Mouse (Mus musculus): ENCODE results near the gene Xylb. TPM values are rescaled to one million over a fixed set of nuclear protein-coding genes. Genes with fewer than 3 reads are reported as not detected.
"Not testable (repeated sequence)": the region's sequence is repeated elsewhere in the genome, so short reads cannot be mapped to it uniquely, and the experiment has no call there.

Gene Xylb
- polyA plus RNA-seq, 1 experiment from 2014 or later: 2.8 TPM

DNA sequence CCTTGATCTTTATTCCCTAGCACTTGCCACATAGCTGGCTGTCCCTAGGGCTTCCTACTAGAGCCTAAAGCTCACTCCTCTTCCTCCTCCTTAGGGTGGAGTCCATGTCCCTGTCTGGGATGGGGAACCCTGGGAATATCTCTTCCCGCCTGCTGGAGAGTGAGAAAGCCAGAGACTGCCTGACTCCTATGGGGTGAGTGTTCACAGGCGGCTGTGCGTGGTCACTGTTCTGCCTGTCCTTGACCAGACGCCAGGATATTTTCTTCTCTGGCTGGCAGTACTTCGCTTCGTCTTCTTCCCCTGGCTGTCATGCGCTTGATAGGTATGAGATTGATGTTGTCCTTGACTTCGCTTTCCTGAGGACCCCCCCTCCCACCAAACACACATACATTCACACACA lies 10.8 kb upstream of the Xylb start:
- Histone ChIP-seq H3K9me3 (replicated peaks) (no peaks in the 10 kb centered on the region), H3K27me3 (replicated peaks) (no peaks in the 10 kb centered on the region), H3K27ac (replicated peaks) (no peak overlapping the region), H3K9ac (replicated peaks) (no peak overlapping the region), H3K4me1 (peaks cover 18% of the 10 kb centered on the region), H3K4me2 (no peak overlapping the region), H3K36me3 (peaks cover 72% of the 10 kb centered on the region), H3K4me3 (replicated peaks) (no peak overlapping the region)
- ATAC-seq (ENCODE audit: low FRiP score): no peak
- 94% methylated on average over 8 of the region's 8 CpGs for WGBS

DNA sequence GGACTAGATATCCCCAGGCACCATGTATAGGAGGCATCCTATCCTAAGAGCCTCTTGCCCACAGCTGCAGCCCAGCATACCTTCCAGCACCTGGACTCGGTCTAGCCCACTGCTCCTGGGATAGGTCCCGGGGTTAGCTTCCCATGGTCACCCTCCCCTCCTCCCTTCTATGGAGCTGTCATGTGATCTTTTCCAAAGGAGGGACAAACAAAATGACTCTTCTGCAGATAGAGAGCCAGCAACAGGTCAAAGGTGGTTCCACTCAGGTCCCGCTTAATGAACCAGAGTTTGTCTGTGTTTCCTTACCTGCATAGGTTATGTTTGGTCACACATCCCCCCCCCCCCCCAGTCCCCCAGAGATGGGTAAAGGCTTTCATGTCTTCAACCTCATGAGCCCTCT lies 6.7 kb upstream of the Xylb start:
- Histone ChIP-seq H3K9ac (replicated peaks) (no peak overlapping the region), H3K4me3 (replicated peaks) (no peak overlapping the region), H3K9me3 (replicated peaks) (no peaks in the 10 kb centered on the region), H3K36me3 (peaks cover 52% of the 10 kb centered on the region), H3K27me3 (replicated peaks) (no peaks in the 10 kb centered on the region), H3K4me1 (no peaks in the 10 kb centered on the region), H3K27ac (replicated peaks) (no peak overlapping the region), H3K4me2 (no peak overlapping the region)
- WGBS: 95% methylated on average over 3 of the region's 3 CpGs
- ATAC-seq (ENCODE audit: low FRiP score): no peak

DNA sequence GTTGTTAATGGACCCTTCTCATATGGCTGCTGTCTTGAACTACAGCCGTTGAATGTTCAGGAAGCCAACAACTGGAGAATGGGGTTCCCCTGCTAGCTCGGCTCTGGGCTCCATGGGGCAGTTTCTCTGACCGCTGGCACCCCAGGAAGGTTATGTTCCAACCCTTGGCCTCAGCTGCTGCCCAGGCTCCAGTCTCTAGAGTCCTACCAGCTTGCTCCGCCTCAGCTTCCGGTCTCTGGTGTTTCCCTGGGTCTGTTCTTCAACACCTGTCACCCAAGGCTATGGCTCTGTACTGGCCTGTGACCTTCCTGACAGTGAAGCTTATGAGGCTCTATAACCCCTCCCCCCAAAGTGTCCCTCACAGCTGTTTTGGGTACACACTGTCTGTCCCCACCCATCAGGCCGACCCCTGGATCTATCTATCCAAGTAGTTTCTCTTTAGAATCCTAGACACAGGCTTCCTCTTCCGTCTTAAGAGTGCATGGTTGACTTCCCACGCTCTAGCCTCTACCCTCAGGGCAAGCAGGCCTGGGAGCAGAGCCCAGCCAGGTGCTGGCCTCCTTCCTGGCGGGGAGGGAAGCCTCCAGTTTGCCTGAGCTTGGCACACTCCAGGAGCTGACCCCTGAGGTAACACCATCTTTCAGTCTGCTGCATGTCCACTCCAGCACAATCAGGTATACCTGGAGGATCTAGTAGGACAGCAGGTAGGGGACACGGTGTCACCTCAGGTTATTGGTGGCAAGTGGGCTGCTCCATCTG lies 6.1 kb upstream of the Xylb start:
- Histone ChIP-seq H3K27ac (replicated peaks) (no peak overlapping the region), H3K27me3 (replicated peaks) (no peaks in the 10 kb centered on the region), H3K9ac (replicated peaks) (no peak overlapping the region), H3K36me3 (peaks cover 46% of the 10 kb centered on the region), H3K4me1 (no peaks in the 10 kb centered on the region), H3K4me2 (no peak overlapping the region), H3K9me3 (replicated peaks) (no peaks in the 10 kb centered on the region), H3K4me3 (replicated peaks) (no peak overlapping the region)
- WGBS: 94% methylated on average over 10 of the region's 10 CpGs
- 0 out of 2 replicates have a peak, but pooled peaks have one; percentile 29 for ATAC-seq (ENCODE audit: low FRiP score)

DNA sequence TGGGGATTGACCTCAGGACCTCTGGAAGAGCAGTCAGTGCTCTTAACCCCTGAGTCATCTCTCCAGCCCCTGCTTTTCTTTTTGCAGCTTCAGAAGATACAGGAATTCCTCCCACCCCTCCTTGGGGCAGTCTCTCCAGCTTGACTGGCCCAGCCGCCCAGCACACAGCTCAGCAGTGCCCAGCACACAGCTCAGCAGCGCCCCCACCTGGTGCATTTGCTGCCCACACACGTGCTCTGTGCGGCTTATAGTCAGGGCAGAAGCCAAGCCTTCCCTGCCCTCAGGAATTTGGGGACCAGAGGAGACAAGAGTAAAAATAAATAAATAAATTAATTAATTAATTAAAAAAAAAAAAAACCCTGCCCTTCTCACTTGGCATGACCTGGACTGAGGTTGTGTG lies 5.1 kb upstream of the Xylb start:
- ATAC-seq (ENCODE audit: low FRiP score): no peak; the same call in 1 of the 2 replicates
- WGBS: 25% methylated on average over 4 of the region's 4 CpGs
- no peaks in the 10 kb centered on the region for H3K27me3 ChIP-seq (replicated peaks)
- peaks cover 37% of the 10 kb centered on the region for H3K36me3 ChIP-seq
- H3K4me2 ChIP-seq: no peak overlapping the region
- no peak overlapping the region for H3K27ac ChIP-seq (replicated peaks)
- no peaks in the 10 kb centered on the region for H3K9me3 ChIP-seq (replicated peaks)
- no peak overlapping the region for H3K9ac ChIP-seq (replicated peaks)
- no peak overlapping the region for H3K4me3 ChIP-seq (replicated peaks)
- H3K4me1 ChIP-seq: no peaks in the 10 kb centered on the region

DNA sequence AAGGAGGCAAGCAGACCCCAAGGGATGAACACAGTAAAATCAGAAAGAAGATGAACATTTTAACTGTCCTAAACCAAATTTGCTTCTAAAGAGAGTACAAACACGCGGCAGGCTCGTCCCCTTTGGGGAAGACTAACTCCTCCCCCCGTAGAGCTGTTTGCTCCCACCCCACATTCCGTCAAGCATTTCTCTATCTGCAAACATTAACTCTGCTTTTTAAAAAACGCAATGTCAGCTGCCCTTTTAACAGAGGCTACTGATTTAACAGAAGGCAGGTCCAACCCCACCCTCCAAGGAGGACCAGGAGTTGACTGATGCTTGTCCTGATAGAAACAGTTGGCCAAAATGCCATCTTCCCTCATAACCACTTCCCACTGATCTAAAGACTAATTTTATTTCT lies 3.3 kb upstream of the Xylb start:
- WGBS: 83% methylated on average over 6 of the region's 6 CpGs
- H3K4me2 ChIP-seq: no peak overlapping the region
- no peak overlapping the region for H3K9ac ChIP-seq (replicated peaks)
- no peak overlapping the region for H3K27ac ChIP-seq (replicated peaks)
- ATAC-seq (ENCODE audit: low FRiP score): no peak
- no peaks in the 10 kb centered on the region for H3K27me3 ChIP-seq (replicated peaks)
- H3K36me3 ChIP-seq: peaks cover 21% of the 10 kb centered on the region
- no peak overlapping the region for H3K4me3 ChIP-seq (replicated peaks)
- H3K4me1 ChIP-seq: peaks cover 10% of the 10 kb centered on the region; the same call in 1 of the 2 replicates
- no peaks in the 10 kb centered on the region for H3K9me3 ChIP-seq (replicated peaks)

DNA sequence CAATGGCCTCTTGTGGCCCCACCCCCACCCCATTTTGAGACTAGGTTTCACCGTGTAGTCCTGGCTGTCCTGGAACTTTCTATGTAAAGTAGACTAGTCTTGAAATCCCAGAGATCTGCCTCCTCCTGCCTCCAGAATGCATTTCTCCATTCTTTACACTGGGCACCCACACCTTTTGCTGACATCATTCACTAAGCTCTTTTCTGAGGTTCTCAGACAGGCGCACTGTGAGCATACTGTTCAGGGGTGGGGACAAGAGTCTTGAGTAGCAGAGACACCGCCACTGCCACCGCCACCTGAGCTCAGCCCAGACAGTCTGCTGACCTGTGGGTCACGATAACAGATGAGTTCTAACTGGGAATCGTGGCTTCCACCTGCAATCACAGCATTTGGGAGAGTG lies 1.2 kb upstream of the Xylb start:
- Histone ChIP-seq H3K27ac (replicated peaks) (no peak overlapping the region), H3K9me3 (replicated peaks) (no peaks in the 10 kb centered on the region), H3K36me3 (peaks cover 8% of the 10 kb centered on the region), H3K27me3 (replicated peaks) (no peaks in the 10 kb centered on the region), H3K9ac (replicated peaks) (no peak overlapping the region), H3K4me3 (replicated peaks) (no peak overlapping the region), H3K4me1 (peaks cover 10% of the 10 kb centered on the region; the same call in 1 of the 2 replicates), H3K4me2 (no peak overlapping the region)
- ATAC-seq (ENCODE audit: low FRiP score): no peak
- 82% methylated on average over 6 of the region's 6 CpGs for WGBS

DNA sequence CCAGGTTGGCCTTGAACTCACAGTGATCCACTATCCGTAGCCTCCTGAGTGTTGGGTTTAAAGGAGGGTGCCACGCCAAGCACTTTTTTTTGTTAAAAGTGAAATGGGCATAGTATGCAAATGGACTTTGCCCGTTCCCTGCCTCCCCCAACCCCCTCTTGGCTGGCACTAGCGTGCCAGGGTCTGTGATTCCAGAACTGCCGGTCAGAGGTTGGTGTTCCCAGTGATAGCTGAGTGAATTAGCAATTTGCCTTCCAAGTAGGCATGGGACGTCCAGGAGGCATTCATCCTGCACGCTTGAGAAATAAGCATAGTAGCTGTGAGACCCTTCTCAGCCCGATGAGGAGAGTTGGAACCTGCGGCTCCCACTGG lies 863 bp downstream of the Xylb start:
- 37% methylated on average over 9 of the region's 9 CpGs for WGBS
- Histone ChIP-seq H3K9ac (replicated peaks) (peak overlapping the region; percentile 60), H3K4me3 (replicated peaks) (peak overlapping the region; percentile 66), H3K36me3 (no peaks in the 10 kb centered on the region), H3K4me1 (peaks cover 10% of the 10 kb centered on the region; the same call in 1 of the 2 replicates), H3K9me3 (replicated peaks) (no peaks in the 10 kb centered on the region), H3K4me2 (peak overlapping the region; percentile 93), H3K27me3 (replicated peaks) (no peaks in the 10 kb centered on the region), H3K27ac (replicated peaks) (no peak overlapping the region)
- ATAC-seq (ENCODE audit: low FRiP score): no peak

DNA sequence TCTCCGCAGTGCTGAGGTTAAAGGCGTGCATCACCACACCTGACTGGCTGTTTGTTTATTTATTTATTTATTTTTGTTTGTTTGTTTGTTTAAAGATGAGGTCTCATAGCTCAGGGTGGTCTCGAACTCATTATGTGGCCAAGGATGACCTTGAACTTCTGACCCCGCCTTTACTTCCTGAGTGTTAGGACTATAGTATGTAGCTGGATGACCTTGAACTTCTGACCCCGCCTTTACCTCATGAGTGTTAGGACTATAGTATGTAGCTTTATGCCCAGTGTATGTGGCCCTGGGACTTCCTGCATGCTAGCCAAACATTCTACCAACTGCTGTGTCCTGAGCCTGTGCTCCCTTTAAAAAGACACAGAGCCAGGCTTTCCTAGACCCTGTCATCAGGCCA lies 4.2 kb downstream of the Xylb start:
- Histone ChIP-seq H3K36me3 (no peaks in the 10 kb centered on the region), H3K4me3 (replicated peaks) (no peak overlapping the region), H3K9ac (replicated peaks) (no peak overlapping the region), H3K27me3 (replicated peaks) (no peaks in the 10 kb centered on the region), H3K9me3 (replicated peaks) (no peaks in the 10 kb centered on the region), H3K27ac (replicated peaks) (no peak overlapping the region), H3K4me1 (peaks cover 10% of the 10 kb centered on the region; the same call in 1 of the 2 replicates), H3K4me2 (no peak overlapping the region)
- no peak for ATAC-seq (ENCODE audit: low FRiP score)
- 93% methylated on average over 5 of the region's 5 CpGs for WGBS

DNA sequence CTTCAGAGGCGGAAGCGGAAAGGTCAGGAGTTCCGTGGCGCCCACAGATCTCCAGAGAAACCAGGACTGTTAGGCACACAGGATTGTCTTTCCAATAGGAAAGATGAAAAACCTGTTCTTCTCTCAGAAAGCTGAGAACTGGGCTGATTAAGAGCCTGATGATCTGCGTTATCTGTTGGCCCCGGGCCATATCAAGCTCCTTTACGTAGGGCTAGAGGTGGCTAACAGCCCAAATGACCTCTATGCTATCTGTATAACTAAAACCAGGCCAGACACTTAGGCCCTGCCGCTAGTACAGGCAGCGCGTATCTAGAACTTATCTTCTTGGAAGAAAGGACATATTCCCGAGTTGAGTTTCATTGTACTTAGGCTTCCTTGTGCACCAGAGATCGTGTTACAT lies 6.0 kb downstream of the Xylb start:
- Histone ChIP-seq H3K36me3 (no peaks in the 10 kb centered on the region), H3K4me2 (no peak overlapping the region), H3K9me3 (replicated peaks) (no peaks in the 10 kb centered on the region), H3K27ac (replicated peaks) (no peak overlapping the region), H3K27me3 (replicated peaks) (no peaks in the 10 kb centered on the region), H3K4me1 (no peaks in the 10 kb centered on the region), H3K4me3 (replicated peaks) (no peak overlapping the region), H3K9ac (replicated peaks) (no peak overlapping the region)
- WGBS: 90% methylated on average over 12 of the region's 12 CpGs
- ATAC-seq (ENCODE audit: low FRiP score): no peak

- WGBS: 71% methylated on average over 7 of the region's 7 CpGs
- no peak within 1 kb of the TSS for H3K4me2 ChIP-seq
- H3K4me1 ChIP-seq: no peaks in the 10 kb centered on the region
- ATAC-seq (ENCODE audit: low FRiP score): no peak
- H3K9ac ChIP-seq (replicated peaks): no peak within 1 kb of the TSS
- H3K36me3 ChIP-seq: no peaks in the 10 kb centered on the region
- no peak within 1 kb of the TSS for H3K27ac ChIP-seq (replicated peaks)
- no peaks in the 10 kb centered on the region for H3K27me3 ChIP-seq (replicated peaks)
- no peaks in the 10 kb centered on the region for H3K9me3 ChIP-seq (replicated peaks)
- H3K4me3 ChIP-seq (replicated peaks): no peak within 1 kb of the TSS
Measured at GRCm38 (mm10) chr9:119365284-119365683, 8.1 kb downstream of the Xylb start, which contains the start of gene Slc22a14. Gene Slc22a14, minus strand, starts transcription at chr9:119365553.

DNA sequence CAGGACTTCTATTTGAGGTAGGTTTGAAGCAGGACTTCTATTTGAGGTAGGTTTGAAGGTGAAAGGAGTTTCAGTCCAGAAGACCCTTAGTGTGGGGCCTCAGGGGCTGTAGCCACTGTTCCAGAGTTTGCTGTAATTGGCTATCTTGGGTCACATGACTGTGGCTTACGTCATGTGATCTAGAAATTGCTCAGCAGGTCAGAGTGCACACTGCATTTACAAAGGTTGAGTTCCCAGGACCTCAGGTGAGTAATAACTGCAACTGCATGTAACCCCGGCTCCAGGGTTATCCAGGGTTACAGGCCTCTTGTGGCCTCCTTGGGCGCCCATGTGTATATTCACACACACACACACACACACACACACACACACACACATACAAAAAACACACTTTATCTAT lies 11.2 kb downstream of the Xylb start:
- Histone ChIP-seq H3K36me3 (no peaks in the 10 kb centered on the region), H3K27ac (replicated peaks) (no peak overlapping the region), H3K27me3 (replicated peaks) (no peaks in the 10 kb centered on the region), H3K4me1 (no peaks in the 10 kb centered on the region), H3K4me3 (replicated peaks) (no peak overlapping the region), H3K9me3 (replicated peaks) (no peaks in the 10 kb centered on the region), H3K4me2 (no peak overlapping the region), H3K9ac (replicated peaks) (no peak overlapping the region)
- WGBS: 100% methylated on average over 3 of the region's 3 CpGs
- ATAC-seq (ENCODE audit: low FRiP score): no peak

- not testable (repeated sequence) for H3K36me3 ChIP-seq; H3K4me2 ChIP-seq; H3K27me3 ChIP-seq (replicated peaks); ATAC-seq (ENCODE audit: low FRiP score); H3K9me3 ChIP-seq (replicated peaks); H3K27ac ChIP-seq (replicated peaks); H3K4me3 ChIP-seq (replicated peaks); H3K4me1 ChIP-seq; H3K9ac ChIP-seq (replicated peaks)
- WGBS: 91% methylated on average over 4 of the region's 4 CpGs
Measured at GRCm38 (mm10) chr9:119370770-119371169, 13.6 kb downstream of the Xylb start.
